ENCODE assay signal across 10 mouse cellular contexts in the genomic region with DNA sequence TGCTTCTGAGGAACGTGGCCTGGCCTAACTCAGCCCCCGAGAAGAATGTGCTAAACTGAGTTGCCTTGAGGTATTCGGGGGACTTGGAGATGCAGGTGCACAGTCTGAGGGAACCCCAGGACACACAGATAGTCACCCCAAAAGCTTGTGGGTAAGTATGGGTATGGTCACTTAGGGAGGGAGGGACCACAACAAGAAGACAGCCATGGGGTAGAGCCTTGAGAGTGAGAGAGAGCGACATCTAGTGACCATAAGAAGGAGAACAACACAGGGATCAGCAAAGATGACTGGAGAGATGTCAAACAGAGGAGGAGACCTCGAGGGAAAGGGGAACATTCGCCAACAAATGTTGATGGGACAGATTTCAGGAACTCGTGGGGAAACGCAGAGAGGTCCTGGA. TPM values are rescaled to one million over a fixed set of nuclear protein-coding genes. Genes with fewer than 3 reads are reported as not detected.
DNase-seq lines count a peak whose midpoint lies in the region; ATAC-seq and TF ChIP-seq lines count a peak whose summit lies in the region.
"Had no signal": no experiment of that assay in that cellular context is flagged by ENCODE, and none has a peak within 500 bp of the region (broad histone marks: within the 10 kb centered on the region; RNA-seq: fewer than 3 reads in every experiment).

No protein-coding gene starts in this region.

- H3K36me3 ChIP-seq in heart, adult 2 months (ENCODE audit: control insufficient read depth, insufficient read depth, low read length) = no peaks in the 10 kb centered on the region
- no peaks in the 10 kb centered on the region for H3K36me3 ChIP-seq in midbrain, embryonic 10.5 days
- no peaks in the 10 kb centered on the region for H3K36me3 ChIP-seq in midbrain, embryonic 15.5 days (replicated peaks)
- H3K36me3 ChIP-seq in stomach, postnatal 0 days (ENCODE audit: control insufficient read depth, insufficient read depth, low read length) = no peaks in the 10 kb centered on the region
- H3K36me3 ChIP-seq: hindbrain, embryonic 15.5 days had no signal

- H3K9ac ChIP-seq in heart, adult 2 months (ENCODE audit: low read depth, low read length) = no peak overlapping the region
- H3K9ac ChIP-seq in midbrain, embryonic 15.5 days = no peak overlapping the region
- H3K9ac ChIP-seq in stomach, postnatal 0 days (ENCODE audit: low read length) = no peak overlapping the region
- H3K9ac ChIP-seq: hindbrain, embryonic 15.5 days had no signal

- 38% methylated on average over 8 of the region's 8 CpGs for WGBS in heart, adult 2 months
- 50% methylated on average over 8 of the region's 8 CpGs for WGBS in midbrain, embryonic 10.5 days
- 48% methylated on average over 8 of the region's 8 CpGs for WGBS in midbrain, embryonic 15.5 days
- WGBS in stomach, postnatal 0 days = 38% methylated on average over 8 of the region's 8 CpGs

- no peak overlapping the region for H3K4me3 ChIP-seq in heart, adult 2 months
- no peak overlapping the region for H3K4me3 ChIP-seq in midbrain, embryonic 10.5 days
- H3K4me3 ChIP-seq in midbrain, embryonic 15.5 days = no peak overlapping the region
- no peak overlapping the region for H3K4me3 ChIP-seq in stomach, postnatal 0 days (ENCODE audit: low read depth, low read length)
- H3K4me3 ChIP-seq: hindbrain, embryonic 15.5 days; megakaryocyte, embryonic 14.5 days had no signal

- DNase-seq in heart, adult 2 months = no peak
- DNase-seq in heart, adult 9 months (ENCODE audit: low spot score in 2 of 2) = no peak
- peak; percentile 14 for DNase-seq in midbrain, embryonic 10.5 days (ENCODE audit: low spot score)
- peak; percentile 73 for DNase-seq in embryo, embryonic 10 days (ENCODE audit: low spot score)
- no peak for DNase-seq in stomach, postnatal 0 days (ENCODE audit: low spot score)
- DNase-seq in testis, postnatal 14 days (ENCODE audit: low spot score) = no peak
- DNase-seq in natural killer cell, adult 2 months (ENCODE audit: low spot score in 2 of 2) = no peak

- ATAC-seq in midbrain, embryonic 15.5 days (replicated peaks) = no peak
- no peak for ATAC-seq in stomach, postnatal 0 days (ENCODE audit: low FRiP score, low TSS enrichment)

- no peak for TF ChIP-seq EP300 in heart, adult 2 months (IDR thresholded peaks at IDR 0.05; ENCODE audit: insufficient read depth, low read depth, low read length)
- TF ChIP-seq EP300 in stomach, postnatal 0 days (optimal IDR thresholded peaks at IDR 0.05) = no peak

- no peak overlapping the region for H3K27ac ChIP-seq in heart, adult 2 months
- H3K27ac ChIP-seq in midbrain, embryonic 10.5 days (replicated peaks) = no peak overlapping the region
- no peak overlapping the region for H3K27ac ChIP-seq in midbrain, embryonic 15.5 days
- H3K27ac ChIP-seq in stomach, postnatal 0 days (replicated peaks) = no peak overlapping the region
- H3K27ac ChIP-seq: hindbrain, embryonic 15.5 days had no signal

- no peaks in the 10 kb centered on the region for H3K79me2 ChIP-seq in heart, adult 2 months (replicated peaks; ENCODE audit: control insufficient read depth, insufficient read depth, low read length)

- intact Hi-C loops in heart, adult 2 months (cut with DNase I) = loop anchor here (1.0 to 5.0 kb wide), 2 partner anchors 142 to 331 kb away; no protein-coding TSS in a partner anchor

- H3K4me1 ChIP-seq in heart, adult 2 months (ENCODE audit: control insufficient read depth, insufficient read depth, low read length) = no peaks in the 10 kb centered on the region
- H3K4me1 ChIP-seq in midbrain, embryonic 10.5 days = peaks cover 1% of the 10 kb centered on the region; the same call in 1 of the 2 replicates
- no peaks in the 10 kb centered on the region for H3K4me1 ChIP-seq in midbrain, embryonic 15.5 days
- no peaks in the 10 kb centered on the region for H3K4me1 ChIP-seq in stomach, postnatal 0 days (replicated peaks; ENCODE audit: control insufficient read depth, insufficient read depth)
- H3K4me1 ChIP-seq: hindbrain, embryonic 15.5 days; megakaryocyte, embryonic 14.5 days had no signal

- H3K4me2 ChIP-seq in midbrain, embryonic 15.5 days = no peak overlapping the region
- H3K4me2 ChIP-seq in stomach, postnatal 0 days (replicated peaks; ENCODE audit: low read depth) = no peak overlapping the region
- H3K4me2 ChIP-seq: hindbrain, embryonic 15.5 days had no signal

- TF ChIP-seq POLR2A in heart, adult 2 months (IDR thresholded peaks at IDR 0.05; ENCODE audit: insufficient read depth, low read depth, low read length) = no peak

- H3K9me3 ChIP-seq in midbrain, embryonic 10.5 days (replicated peaks) = no peaks in the 10 kb centered on the region
- no peaks in the 10 kb centered on the region for H3K9me3 ChIP-seq in midbrain, embryonic 15.5 days
- H3K9me3 ChIP-seq in stomach, postnatal 0 days (ENCODE audit: control insufficient read depth, low read length) = no peaks in the 10 kb centered on the region
- H3K9me3 ChIP-seq: hindbrain, embryonic 15.5 days; megakaryocyte, embryonic 14.5 days had no signal

- peak; percentile 71 for TF ChIP-seq CTCF in heart, adult 2 months (IDR thresholded peaks at IDR 0.05)
- peak; percentile 77 for TF ChIP-seq CTCF in stomach, postnatal 0 days (IDR thresholded peaks at IDR 0.05; ENCODE audit: low read depth)

- H3K27me3 ChIP-seq in heart, adult 2 months (ENCODE audit: control insufficient read depth, insufficient read depth, low read length) = no peaks in the 10 kb centered on the region
- H3K27me3 ChIP-seq in midbrain, embryonic 10.5 days (ENCODE audit: low read depth, poor library complexity, severe bottlenecking) = no peaks in the 10 kb centered on the region
- no peaks in the 10 kb centered on the region for H3K27me3 ChIP-seq in midbrain, embryonic 15.5 days (replicated peaks)
- H3K27me3 ChIP-seq in stomach, postnatal 0 days (ENCODE audit: control insufficient read depth, insufficient read depth, low read length) = no peaks in the 10 kb centered on the region
- H3K27me3 ChIP-seq: hindbrain, embryonic 15.5 days had no signal

RNA-seq across cellular contexts. Expression of a gene that starts 37.2 kb away (rescaled TPM):
- total RNA-seq in heart, adult 2 months (2021) = under 1 TPM; 0.05 TPM
- 0.20 and 0.31 TPM in 2 replicates for polyA plus RNA-seq in heart, adult 2 months (2012; rRNA removed)
- polyA plus RNA-seq in midbrain, embryonic 10.5 days (2016; fragmentation: Nextera tagmentation; extraction: Ambion mirVana) = 0.15 and 0.19 TPM in 2 replicates
- polyA plus RNA-seq in midbrain, embryonic 15.5 days (2015; fragmentation: Nextera tagmentation; extraction: Ambion mirVana) = 0.17 and 0.18 TPM in 2 replicates
- polyA plus RNA-seq in stomach, postnatal 0 days (2015; fragmentation: Nextera tagmentation; extraction: Ambion mirVana) = not detected in 2 replicates

RNA-seq across cellular contexts. Expression of a gene that starts 55.5 kb away (rescaled TPM):
- total RNA-seq in heart, adult 2 months (2021) = not detected
- polyA plus RNA-seq in heart, adult 2 months (2012; rRNA removed) = not detected in 2 replicates
- 0.36 TPM in 1 of 2 replicates, not detected in the other for polyA plus RNA-seq in midbrain, embryonic 10.5 days (2016; fragmentation: Nextera tagmentation; extraction: Ambion mirVana)
- polyA plus RNA-seq in midbrain, embryonic 15.5 days (2015; fragmentation: Nextera tagmentation; extraction: Ambion mirVana) = 0.11 TPM in 1 of 2 replicates, not detected in the other
- polyA plus RNA-seq in stomach, postnatal 0 days (2015; fragmentation: Nextera tagmentation; extraction: Ambion mirVana) = not detected in 2 replicates

Comparison
In these comparisons a context has a peak if more than half of its experiments do, and no peak if none do; other contexts are left out.
1. DNase-seq: peak in midbrain, embryonic 10.5 days (single experiment) and embryo, embryonic 10 days (single experiment); none in heart, adult 2 months (0 of 2), heart, adult 9 months (0 of 2), stomach, postnatal 0 days (single experiment), testis, postnatal 14 days (single experiment) and natural killer cell, adult 2 months (0 of 2).